Comparison of ENCODE assay signal across 8 mouse cellular contexts in the genomic region with DNA sequence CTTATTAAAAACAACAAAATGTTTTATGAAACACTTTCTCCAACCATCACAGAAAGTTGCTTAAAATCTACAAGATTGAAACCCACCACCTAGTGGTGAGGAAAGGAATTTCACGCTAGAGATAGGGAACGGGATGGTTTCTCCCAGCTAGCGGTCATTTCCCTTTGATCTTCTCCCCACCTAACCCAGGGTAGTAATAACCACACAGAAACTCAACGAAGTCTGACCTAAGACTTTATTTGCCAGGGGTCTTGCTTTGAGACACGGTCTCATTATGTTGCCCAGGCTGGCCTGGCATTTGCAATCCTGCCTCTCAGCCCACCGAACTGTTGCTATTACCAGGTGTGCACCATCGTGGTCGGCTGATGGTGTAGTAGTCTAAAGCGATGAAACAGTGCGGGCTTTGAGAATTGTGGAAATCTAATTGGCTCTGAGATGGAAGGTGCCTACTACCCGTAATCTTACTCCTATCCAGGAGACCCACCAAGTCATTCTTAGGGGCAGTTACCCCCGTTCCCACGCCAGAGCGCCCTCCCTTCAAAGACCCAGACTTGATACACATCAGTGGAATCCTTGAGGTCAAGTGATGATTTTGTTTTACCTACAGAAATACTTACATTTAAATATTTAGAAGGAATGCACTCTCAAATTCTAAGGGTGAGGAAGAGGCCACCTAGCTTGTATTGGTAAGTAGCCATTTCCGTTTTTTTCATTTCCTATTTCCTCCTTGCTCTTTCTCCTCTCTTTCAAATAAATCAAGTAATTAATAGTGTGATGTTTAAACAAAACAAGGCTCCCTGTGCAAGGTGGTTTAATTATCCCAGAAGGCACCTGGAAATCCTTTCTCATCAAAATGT. TPM values are rescaled to one million over a fixed set of nuclear protein-coding genes. Genes with fewer than 3 reads are reported as not detected.
DNase-seq lines count a peak whose midpoint lies in the region; ATAC-seq and TF ChIP-seq lines count a peak whose summit lies in the region.

No protein-coding gene starts in this region.

- no peak overlapping the region for H3K9ac ChIP-seq in hindbrain, embryonic 11.5 days (ENCODE audit: low read depth, low read length)

- peak; percentile 72 for TF ChIP-seq CTCF in gastrocnemius, adult 2 months (IDR thresholded peaks at IDR 0.05)
- no peak for TF ChIP-seq CTCF in bone marrow macrophage, adult 2 months (IDR thresholded peaks at IDR 0.05; ENCODE audit: low read depth, low read length)
- TF ChIP-seq CTCF in embryonic fibroblast, embryonic 13.5 days (IDR thresholded peaks at IDR 0.05; ENCODE audit: borderline replicate concordance, insufficient read depth, low read length): no peak

- no peak for TF ChIP-seq POLR2A in bone marrow macrophage, adult 2 months (IDR thresholded peaks at IDR 0.05; ENCODE audit: borderline replicate concordance, low read depth, low read length)
- TF ChIP-seq POLR2A in embryonic fibroblast, embryonic 13.5 days (IDR thresholded peaks at IDR 0.05; ENCODE audit: low read depth, low read length): no peak

- peaks cover 6% of the 10 kb centered on the region for H3K4me1 ChIP-seq in bone marrow macrophage, adult 2 months (ENCODE audit: control insufficient read depth, insufficient read depth, low read length)
- H3K4me1 ChIP-seq in embryonic fibroblast, embryonic 13.5 days (ENCODE audit: control insufficient read depth, insufficient read depth, low read length): peaks cover 4% of the 10 kb centered on the region; the same call in 1 of the 2 replicates
- H3K4me1 ChIP-seq in hindbrain, embryonic 11.5 days (replicated peaks; ENCODE audit: control insufficient read depth, insufficient read depth, low read length): no peaks in the 10 kb centered on the region; the same call in 1 of the 2 replicates

- H3K36me3 ChIP-seq in hindbrain, embryonic 11.5 days (ENCODE audit: control insufficient read depth, insufficient read depth, low read length): no peaks in the 10 kb centered on the region

- peak overlapping the region; percentile 98 for H3K27ac ChIP-seq in gastrocnemius, adult 2 months
- H3K27ac ChIP-seq in bone marrow macrophage, adult 2 months (ENCODE audit: insufficient read depth, low read depth, low read length): peak overlapping the region; percentile 76; the same call in 1 of the 2 replicates
- no peak overlapping the region for H3K27ac ChIP-seq in embryonic fibroblast, embryonic 13.5 days (ENCODE audit: insufficient read depth, low read length)
- no peak overlapping the region for H3K27ac ChIP-seq in hindbrain, embryonic 11.5 days (ENCODE audit: low read depth, low read length)

- WGBS in hindbrain, embryonic 11.5 days: 14% methylated on average over 15 of the region's 15 CpGs

- peak overlapping the region; percentile 29; the same call in 1 of the 2 replicates for H3K4me2 ChIP-seq in hindbrain, embryonic 11.5 days (replicated peaks; ENCODE audit: low read depth, low read length)

- intact Hi-C loops in gastrocnemius, adult 2 months (cut with DNase I): loop anchor here (5.0 kb wide), 1 partner anchor 164 kb away; no protein-coding TSS in a partner anchor
- intact Hi-C loops in gastrocnemius, postnatal 36 days (cut with DNase I): no loop called here

- peak overlapping the region; percentile 95 for H3K4me3 ChIP-seq in gastrocnemius, adult 2 months
- H3K4me3 ChIP-seq in bone marrow macrophage, adult 2 months (ENCODE audit: insufficient read depth, low read length): peak overlapping the region; percentile 54
- 0 out of 2 replicates have a peak overlapping the region, but pooled peaks have one; percentile 0 for H3K4me3 ChIP-seq in embryonic fibroblast, embryonic 13.5 days (ENCODE audit: insufficient read depth, low read length)
- H3K4me3 ChIP-seq in hindbrain, embryonic 11.5 days (ENCODE audit: low read depth, low read length): no peak overlapping the region

- no peak for DNase-seq in gastrocnemius, adult 2 months
- no peak for DNase-seq in gastrocnemius, postnatal 36 days
- peak; percentile 76 for DNase-seq in hindbrain, embryonic 11.5 days (ENCODE audit: low spot score)
- DNase-seq in layer of hippocampus, postnatal 10 days (ENCODE audit: low spot score in 2 of 2): peak; percentile 21 to 25
- peak; percentile 76 for DNase-seq in mesoderm, embryonic 11.5 days (ENCODE audit: low read depth, low spot score)
- peak; percentile 52 to 67 for DNase-seq in spleen, postnatal 10 days (ENCODE audit: low spot score in 2 of 2)

- H3K27me3 ChIP-seq in hindbrain, embryonic 11.5 days (ENCODE audit: control insufficient read depth, insufficient read depth, low read length): no peaks in the 10 kb centered on the region

- H3K9me3 ChIP-seq in hindbrain, embryonic 11.5 days (ENCODE audit: control insufficient read depth, low read length): no peaks in the 10 kb centered on the region

- ATAC-seq in hindbrain, embryonic 11.5 days (ENCODE audit: low FRiP score): no peak

RNA-seq across cellular contexts. Expression of gene Lcor, which starts 1.2 kb away (rescaled TPM):
- 10 to 100 TPM; 13.0 to 18.9 TPM for total RNA-seq in gastrocnemius, adult 2 months (2021)
- total RNA-seq in gastrocnemius, postnatal 36 days (2021): 10 to 100 TPM; 11.2 to 12.6 TPM
- polyA plus RNA-seq in bone marrow macrophage, adult 2 months (2012; ENCODE audit: insufficient read depth, insufficient read length, missing spikeins): 8.9 and 9.3 TPM in 2 replicates
- polyA plus RNA-seq in embryonic fibroblast, embryonic 13.5 days (2011; ENCODE audit: insufficient read length, low read depth, missing spikeins): 8.0 and 8.4 TPM in 2 replicates
- polyA plus RNA-seq in hindbrain, embryonic 11.5 days (2014; fragmentation: Nextera tagmentation; extraction: Ambion mirVana): 33.2 and 37.0 TPM in 2 replicates
- total RNA-seq in layer of hippocampus, postnatal 10 days (2021): 10 to 100 TPM; 17.0 to 18.1 TPM

Comparison
In these comparisons a context has a peak if more than half of its experiments do, and no peak if none do; other contexts are left out.
1. DNase-seq: peak in hindbrain, embryonic 11.5 days (single experiment), layer of hippocampus, postnatal 10 days (2 of 2), mesoderm, embryonic 11.5 days (single experiment) and spleen, postnatal 10 days (2 of 2); none in gastrocnemius, adult 2 months (single experiment) and gastrocnemius, postnatal 36 days (0 of 2).
2. H3K27ac ChIP-seq: peak in gastrocnemius, adult 2 months (single experiment) and bone marrow macrophage, adult 2 months (single experiment); none in embryonic fibroblast, embryonic 13.5 days (single experiment) and hindbrain, embryonic 11.5 days (single experiment).